Mouse (Mus musculus) midbrain, postnatal 0 days (tissue): Measurements from ENCODE around the gene Olfr372. TPM values are rescaled to one million over a fixed set of nuclear protein-coding genes. Genes with fewer than 3 reads are reported as not detected.
"Not testable (repeated sequence)": the region's sequence is repeated elsewhere in the genome, so short reads cannot be mapped to it uniquely, and the experiment has no call there.

ENCODE experiments used
- ATAC-seq: fragments of 200-750 bp; cut with Nextera tagmentation; 2 replicates; pipeline ENCODE4 v1.8.0; 2017; ENCODE audit warnings: moderate number of reproducible peaks, mild to moderate bottlenecking, moderate TSS enrichment, moderate library complexity; ENCODE audit not compliant: low FRiP score
- DNase-seq: peaks from one replicate; pipeline ENCODE4 v3.0.0-alpha.2; 2015; ENCODE audit warnings: low spot score
- H3K27ac ChIP-seq: fragments of 300-500 bp; sonication (generic); 2 replicates; pipeline ENCODE4 v1.5.1; 2014; ENCODE audit warnings: low read depth, mild to moderate bottlenecking, low read length, mixed read lengths
- H3K27me3 ChIP-seq: fragments of 300-500 bp; sonication (generic); 2 replicates; pipeline ENCODE4 v1.6.1; 2014; ENCODE audit warnings: low read length, control low read depth, mixed read lengths; ENCODE audit not compliant: insufficient read depth
- H3K36me3 ChIP-seq: fragments of 300-500 bp; sonication (generic); 2 replicates; pipeline ENCODE4 v1.6.1; 2014; ENCODE audit warnings: low read length, control low read depth, mixed read lengths; ENCODE audit not compliant: insufficient read depth
- H3K4me1 ChIP-seq: fragments of 300-500 bp; sonication (generic); 2 replicates; pipeline ENCODE4 v1.6.1; 2014; ENCODE audit warnings: mild to moderate bottlenecking, control low read depth, antibody characterized with exemption, low read length, mixed read lengths; ENCODE audit not compliant: insufficient read depth
- H3K4me2 ChIP-seq: fragments of 300-500 bp; sonication (generic); 2 replicates; pipeline ENCODE4 v1.6.1; 2014; ENCODE audit warnings: low read depth, mild to moderate bottlenecking, low read length, mixed read lengths; ENCODE audit not compliant: poor library complexity, severe bottlenecking
- H3K4me3 ChIP-seq: fragments of 300-500 bp; sonication (generic); 2 replicates; pipeline ENCODE4 v1.5.1; 2014; ENCODE audit warnings: low read depth, mild to moderate bottlenecking, low read length, moderate library complexity
- H3K9ac ChIP-seq: fragments of 300-500 bp; sonication (generic); replicated peaks from 2 replicates; pipeline ENCODE4 v1.6.1; 2014; ENCODE audit warnings: mild to moderate bottlenecking, low read length, moderate library complexity, mixed read lengths; ENCODE audit not compliant: poor library complexity, severe bottlenecking
- H3K9me3 ChIP-seq: fragments of 300-500 bp; sonication (generic); 2 replicates; pipeline ENCODE4 v1.6.1; 2016; ENCODE audit warnings: low read length, control low read depth
- CTCF ChIP-seq: IDR thresholded peaks from 2 replicates; pipeline ENCODE4 v1.5.1; 2016; ENCODE audit warnings: antibody characterized with exemption, mild to moderate bottlenecking
- WGBS: fragments of 180-500 bp; shearing (Covaris S2); extraction: QIAGEN DNeasy Blood & Tissue Kit; methylation state at CpG from one replicate; pipeline ENCODE4 v1.1.7; 2014; 5-methylcytosine and 5-hydroxymethylcytosine counted together
- polyA plus RNA-seq: library from polyadenylated mRNA; unstranded; fragments of >200 nt; fragmentation: Nextera tagmentation; extraction: Ambion mirVana; gene quantifications from 2 replicates; pipeline ENCODE4 v1.2.1, GENCODE M21; 2015
- total RNA-seq: library from RNA; depleted of rRNA; stranded (reverse); fragments of >200 nt; gene quantifications from 2 replicates; pipeline ENCODE4 v1.2.3, GENCODE M21; 2014; rRNA removed

The Olfr372 gene
- total and polyA plus RNA-seq, 2 experiments from 2014 or later, result not detected

DNA sequence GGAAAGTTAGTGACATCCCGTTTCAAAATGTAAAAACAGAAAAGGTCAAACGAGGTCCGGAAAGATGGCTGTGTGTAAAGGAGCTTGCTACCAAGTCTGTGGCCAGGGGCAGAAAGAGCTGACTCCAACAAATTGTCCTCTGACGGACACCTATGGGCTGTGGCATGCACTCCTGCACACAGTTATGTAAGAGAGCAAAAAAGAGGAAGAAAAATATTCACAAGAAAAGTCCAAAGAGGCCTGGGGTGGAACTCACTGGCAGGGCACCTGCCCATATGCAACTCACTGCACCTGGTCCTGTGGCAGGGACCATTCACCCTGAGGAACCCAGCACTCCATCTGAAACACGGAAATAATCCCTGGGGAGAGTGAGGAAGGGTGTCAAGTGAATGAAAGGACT is 43.7 kb downstream of the Olfr372 start:
- H3K27me3 ChIP-seq, result no peaks in the 10 kb centered on the region
- no peak for DNase-seq
- no peak for ATAC-seq
- no peaks in the 10 kb centered on the region for H3K36me3 ChIP-seq
- H3K4me1 ChIP-seq, result no peaks in the 10 kb centered on the region
- H3K9ac ChIP-seq, result no peak overlapping the region
- no peak for TF ChIP-seq CTCF
- H3K27ac ChIP-seq, result no peak overlapping the region
- H3K4me3 ChIP-seq, result no peak overlapping the region
- WGBS, result 66% methylated on average over 5 of the region's 5 CpGs
- H3K9me3 ChIP-seq, result no peaks in the 10 kb centered on the region
- H3K4me2 ChIP-seq, result no peak overlapping the region

DNA sequence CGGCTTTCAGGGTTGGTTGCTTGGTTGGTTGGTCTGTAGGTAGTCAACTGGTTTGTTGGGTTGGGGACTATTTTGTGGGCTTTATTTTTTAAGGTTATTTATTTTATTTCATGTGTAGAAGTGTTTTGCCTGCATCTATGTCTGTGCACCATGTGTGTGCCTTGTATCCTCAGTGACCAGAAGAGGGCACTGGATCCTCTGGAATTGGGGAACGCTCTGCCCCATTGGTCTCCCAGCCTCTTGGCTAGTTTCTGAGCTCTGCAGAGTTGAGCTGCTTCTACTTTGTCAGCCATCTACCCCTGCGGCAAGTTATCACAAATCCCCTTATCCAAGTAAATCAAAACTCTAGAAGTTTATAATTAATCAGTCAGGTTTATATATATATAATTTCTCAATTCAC is 46.6 kb downstream of the Olfr372 start:
- WGBS, result 90% methylated on average over 3 of the region's 3 CpGs
- H3K4me3 ChIP-seq, H3K9ac ChIP-seq, H3K27ac ChIP-seq, ATAC-seq, H3K4me1 ChIP-seq, H3K4me2 ChIP-seq, DNase-seq, H3K36me3 ChIP-seq, H3K27me3 ChIP-seq, H3K9me3 ChIP-seq: not testable (repeated sequence)

DNA sequence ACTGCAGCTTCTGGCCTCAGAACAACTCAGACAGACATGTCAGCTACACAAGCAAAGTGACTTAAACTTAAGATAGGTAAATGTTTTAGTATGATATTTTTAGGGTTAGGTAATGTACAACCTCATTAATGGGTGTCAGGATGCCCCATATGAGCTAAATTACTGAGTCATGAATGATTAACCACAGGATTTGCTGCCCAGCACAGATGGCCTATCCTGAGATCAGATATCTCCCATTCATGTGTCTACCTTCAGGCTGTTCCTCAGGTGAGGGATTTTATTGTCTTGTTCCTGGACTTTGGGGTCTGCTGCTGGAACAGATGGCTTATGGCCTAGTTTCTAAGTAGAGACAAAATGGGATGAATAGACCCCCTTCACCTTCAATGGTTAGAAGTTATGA is 55.7 kb downstream of the Olfr372 start:
- H3K9ac ChIP-seq, H3K36me3 ChIP-seq, DNase-seq, ATAC-seq, H3K4me1 ChIP-seq, H3K4me2 ChIP-seq, H3K27ac ChIP-seq, H3K9me3 ChIP-seq, H3K4me3 ChIP-seq, H3K27me3 ChIP-seq: not testable (repeated sequence)

DNA sequence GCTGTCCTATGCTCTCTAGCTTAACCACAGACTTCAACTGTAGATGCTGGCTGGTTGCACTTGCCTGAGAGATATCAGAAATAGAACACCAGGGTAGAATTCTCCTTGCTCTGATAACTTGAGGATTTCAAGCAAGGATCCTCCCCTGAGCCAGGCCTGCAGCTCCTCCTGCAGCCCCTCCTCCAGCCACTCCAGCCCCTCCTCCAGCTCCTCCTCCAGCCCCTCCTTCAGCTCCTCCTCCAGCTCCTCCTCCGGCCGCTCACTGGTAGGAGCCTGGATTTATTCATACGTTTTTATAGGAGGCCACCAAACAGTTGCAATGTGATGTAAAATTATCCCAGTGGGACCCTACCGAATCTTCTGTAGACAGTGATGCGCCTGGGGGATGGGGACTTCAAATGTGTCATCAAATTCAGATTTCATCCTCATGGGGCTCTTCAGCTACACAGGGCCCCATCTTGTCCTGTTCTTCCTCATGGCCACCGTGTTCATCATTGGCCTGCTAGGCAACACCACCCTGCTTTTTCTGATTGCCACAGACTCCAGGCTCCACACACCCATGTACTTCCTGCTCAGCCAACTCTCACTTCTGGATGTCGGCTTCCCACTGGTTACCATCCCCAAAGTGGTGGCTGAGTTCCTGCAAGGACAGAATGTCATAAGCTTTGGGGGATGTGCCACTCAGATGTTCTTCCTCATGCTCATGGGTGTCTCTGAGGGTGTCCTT is 58.5 kb downstream of the Olfr372 start:
- peak; percentile 1 for DNase-seq
- not testable (repeated sequence) for H3K36me3 ChIP-seq, H3K27ac ChIP-seq, H3K27me3 ChIP-seq, H3K4me3 ChIP-seq, H3K4me1 ChIP-seq, ATAC-seq, H3K9ac ChIP-seq, H3K9me3 ChIP-seq, H3K4me2 ChIP-seq
- 57% methylated on average over 6 of the region's 7 CpGs for WGBS

DNA sequence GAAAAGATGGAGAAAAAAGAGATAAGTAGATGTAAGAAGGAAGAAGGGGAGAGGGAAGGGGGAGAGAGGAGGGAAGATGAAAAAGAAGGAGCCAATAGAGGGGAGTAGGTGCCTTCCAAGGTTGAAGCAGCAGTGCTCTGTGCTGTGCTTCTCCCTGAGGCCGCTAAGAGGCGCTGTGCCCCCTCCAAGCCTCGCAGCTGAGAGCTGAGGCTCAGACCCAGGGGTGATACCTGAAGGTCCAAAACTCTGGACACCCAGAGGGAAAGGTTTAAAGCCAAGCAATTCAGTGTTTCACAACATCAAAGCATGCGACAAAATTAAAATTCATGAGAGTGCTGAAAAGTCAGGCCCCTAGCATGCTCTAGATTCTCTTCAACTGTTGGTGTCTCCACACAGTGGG is 64.1 kb downstream of the Olfr372 start:
- DNase-seq (no peak), ATAC-seq (no peak)
- no peaks in the 10 kb centered on the region for H3K9me3 ChIP-seq
- H3K36me3 ChIP-seq, result no peaks in the 10 kb centered on the region
- no peak for TF ChIP-seq CTCF
- H3K4me1 ChIP-seq, result no peaks in the 10 kb centered on the region
- WGBS, result 17% methylated on average over 4 of the region's 4 CpGs
- H3K27ac ChIP-seq, result no peak overlapping the region
- H3K4me3 ChIP-seq, result no peak overlapping the region
- no peak overlapping the region for H3K9ac ChIP-seq
- H3K4me2 ChIP-seq, result no peak overlapping the region
- H3K27me3 ChIP-seq, result no peaks in the 10 kb centered on the region

DNA sequence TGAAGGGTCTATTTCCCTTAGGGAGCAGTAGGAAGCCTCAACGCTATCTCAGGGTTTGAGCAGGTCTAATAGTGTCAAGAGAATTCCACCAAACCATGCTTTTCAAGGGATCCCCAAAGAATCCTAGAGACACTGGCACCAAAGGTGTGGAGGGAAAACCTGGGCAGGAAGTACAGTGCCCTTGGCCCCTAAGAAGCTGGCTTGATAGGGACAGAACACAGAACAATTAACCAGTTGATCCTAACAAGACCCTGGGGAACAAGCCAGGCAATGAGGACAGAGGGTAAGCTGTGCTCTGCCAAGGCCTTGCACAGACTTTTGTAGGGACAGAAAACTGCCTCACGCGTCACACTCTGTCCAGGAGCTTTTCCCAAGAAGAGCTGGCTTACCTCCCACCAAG is 65.7 kb downstream of the Olfr372 start, which contains the start of gene Olfr374:
Olfr374 (plus strand) TSS at position 301 of the 400 bp plus-strand sequence.
- Histone ChIP-seq H3K36me3 (no peaks in the 10 kb centered on the region), H3K9me3 (no peaks in the 10 kb centered on the region), H3K4me3 (no peak within 1 kb of the TSS), H3K27me3 (no peaks in the 10 kb centered on the region), H3K4me1 (no peaks in the 10 kb centered on the region), H3K27ac (no peak within 1 kb of the TSS), H3K9ac (no peak within 1 kb of the TSS), H3K4me2 (no peak within 1 kb of the TSS)
- ATAC-seq, result no peak
- DNase-seq, result no peak
- no peak for TF ChIP-seq CTCF
- WGBS, result 90% methylated on average over 3 of the region's 3 CpGs

Other genes with a start within 250 kb of the Olfr372 start
- 9.0 and 12.0 TPM in 2 replicates for gene Zfp709, start 159.2 kb upstream of the Olfr372 start, total RNA-seq
- gene Zfp709, start 159.2 kb upstream of the Olfr372 start, polyA plus RNA-seq, result 5.6 and 6.0 TPM in 2 replicates
- 14.6 and 19.6 TPM in 2 replicates for gene Zfp882, start 132.6 kb upstream of the Olfr372 start, total RNA-seq
- gene Zfp882, start 132.6 kb upstream of the Olfr372 start, polyA plus RNA-seq, result 6.3 and 6.8 TPM in 2 replicates
- 17.6 and 29.1 TPM in 2 replicates for gene Zfp617, start 132.6 kb upstream of the Olfr372 start, total RNA-seq
- gene Zfp617, start 132.6 kb upstream of the Olfr372 start, polyA plus RNA-seq, result 19.9 and 21.5 TPM in 2 replicates
- 18.1 and 28.2 TPM in 2 replicates for gene Zfp961, start 90.2 kb upstream of the Olfr372 start, total RNA-seq
- 12.5 and 13.4 TPM in 2 replicates for gene Zfp961, start 90.2 kb upstream of the Olfr372 start, polyA plus RNA-seq
- 0.19 TPM in 1 of 2 replicates, not detected in the other for gene Cyp4f18, start 31.6 kb upstream of the Olfr372 start, total RNA-seq
- gene Cyp4f18, start 31.6 kb upstream of the Olfr372 start, polyA plus RNA-seq, result 0.44 and 0.49 TPM in 2 replicates
- gene Olfr373, start 42.0 kb downstream of the Olfr372 start, total RNA-seq, result not detected in 2 replicates
- gene Olfr373, start 42.0 kb downstream of the Olfr372 start, polyA plus RNA-seq, result not detected in 2 replicates
- not detected in 2 replicates for gene Olfr374, start 65.8 kb downstream of the Olfr372 start, total RNA-seq
- gene Olfr374, start 65.8 kb downstream of the Olfr372 start, polyA plus RNA-seq, result not detected in 2 replicates
- 82.1 and 108 TPM in 2 replicates for gene Tpm4, start 93.8 kb downstream of the Olfr372 start, total RNA-seq
- 87.5 and 91.5 TPM in 2 replicates for gene Tpm4, start 93.8 kb downstream of the Olfr372 start, polyA plus RNA-seq
- 32.9 and 43.0 TPM in 2 replicates for gene Rab8a, start 120.0 kb downstream of the Olfr372 start, total RNA-seq
- 66.7 and 66.9 TPM in 2 replicates for gene Rab8a, start 120.0 kb downstream of the Olfr372 start, polyA plus RNA-seq
- gene Hsh2d, start 148.4 kb downstream of the Olfr372 start, total RNA-seq, result 0.24 and 0.55 TPM in 2 replicates
- gene Hsh2d, start 148.4 kb downstream of the Olfr372 start, polyA plus RNA-seq, result not detected in 2 replicates
- gene Cib3, start 171.6 kb downstream of the Olfr372 start, total RNA-seq, result not detected in 2 replicates
- not detected in 2 replicates for gene Cib3, start 171.6 kb downstream of the Olfr372 start, polyA plus RNA-seq
- gene Gm11034, start 172.4 kb downstream of the Olfr372 start, total RNA-seq, result not detected in 2 replicates
- gene Gm11034, start 172.4 kb downstream of the Olfr372 start, polyA plus RNA-seq, result not detected in 2 replicates
- gene Fam32a, start 178.5 kb downstream of the Olfr372 start, total RNA-seq, result 113 and 116 TPM in 2 replicates
- gene Fam32a, start 178.5 kb downstream of the Olfr372 start, polyA plus RNA-seq, result 91.6 and 92.5 TPM in 2 replicates
- gene Ap1m1, start 198.8 kb downstream of the Olfr372 start, total RNA-seq, result 81.8 and 97.2 TPM in 2 replicates
- 252 and 260 TPM in 2 replicates for gene Ap1m1, start 198.8 kb downstream of the Olfr372 start, polyA plus RNA-seq